Mouse (Mus musculus) C2C12 (cell line): Measurements from ENCODE around the gene Tmem51.

Source experiments
- CTCF ChIP-seq: IDR thresholded peaks from one replicate; pipeline ENCODE4 v1.5.1; 2011; ENCODE audit not compliant: control insufficient read depth, insufficient read depth, insufficient read length
- MAX ChIP-seq: IDR thresholded peaks from one replicate; pipeline ENCODE4 v1.6.1; 2011; ENCODE audit warnings: mild to moderate bottlenecking, control low read depth

DNA sequence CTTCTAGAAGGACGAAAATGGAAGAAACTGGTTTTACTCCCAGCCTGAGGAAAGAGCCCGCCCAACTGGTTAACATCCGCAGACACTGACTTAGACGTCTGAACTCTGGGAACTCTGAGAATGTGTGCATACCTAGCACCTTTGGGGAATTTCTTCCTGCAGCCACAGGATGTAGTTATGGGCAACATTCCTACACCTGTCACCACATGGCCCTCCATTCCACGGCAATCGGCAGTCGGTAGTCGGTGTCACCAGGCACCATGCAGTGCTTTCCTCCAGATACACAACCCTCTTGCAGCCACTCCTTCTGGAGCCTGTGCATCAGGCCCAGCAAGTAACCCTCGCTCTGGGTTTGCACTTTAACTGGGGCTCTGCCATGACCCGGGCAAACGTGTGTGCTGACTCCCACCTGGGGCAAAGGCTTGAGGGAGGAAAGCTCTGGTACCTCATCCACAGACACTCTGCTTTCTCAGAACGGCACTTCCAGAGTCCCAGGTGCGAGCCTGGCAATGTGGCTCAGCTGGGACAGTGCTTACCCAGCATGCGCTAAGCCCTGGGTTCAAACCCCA lies 38.4 kb downstream of the Tmem51 start:
- no peak for TF ChIP-seq CTCF
- no peak for TF ChIP-seq MAX
